In genomic region chr11:109008872-109009271, GRCm38 (mm10) we compare ENCODE assay signal across 28 mouse cellular contexts.
"Had no signal": no experiment of that assay in that cellular context is flagged by ENCODE, and none has a peak within 500 bp of the region (broad histone marks: within the 10 kb centered on the region; RNA-seq: fewer than 3 reads in every experiment).

No protein-coding gene starts in this region.

- H3K4me2 ChIP-seq: embryonic facial prominence, embryonic 12.5 days; embryonic facial prominence, embryonic 13.5 days; embryonic facial prominence, embryonic 15.5 days; forebrain, embryonic 12.5 days; forebrain, embryonic 13.5 days; forebrain, embryonic 15.5 days had no signal

- H3K36me3 ChIP-seq: embryonic facial prominence, embryonic 10.5 days; embryonic facial prominence, embryonic 12.5 days; embryonic facial prominence, embryonic 13.5 days; embryonic facial prominence, embryonic 15.5 days; forebrain, embryonic 10.5 days; forebrain, embryonic 12.5 days; forebrain, embryonic 15.5 days had no signal

- DNase-seq: cerebellum, adult 2 months; cerebellum, adult 8-10 months; cerebellum, adult 9-10 months; cerebellum, adult 9-11 months; cerebellum, postnatal 10 days; cerebellum, postnatal 14 days; cerebellum, postnatal 25 days; cerebellum, postnatal 36 days; embryo, embryonic 11 days; forebrain, postnatal 0 days; gastrocnemius, adult 2 months; gastrocnemius, postnatal 10 days; gastrocnemius, postnatal 14 days; gastrocnemius, postnatal 25 days; gastrocnemius, postnatal 36 days; heart, adult 18-20 months; heart, adult 2 months had no signal

- H3K27me3 ChIP-seq: embryonic facial prominence, embryonic 12.5 days; embryonic facial prominence, embryonic 13.5 days; embryonic facial prominence, embryonic 15.5 days; forebrain, embryonic 12.5 days; forebrain, embryonic 13.5 days; forebrain, embryonic 15.5 days had no signal

- H3K9ac ChIP-seq: embryonic facial prominence, embryonic 12.5 days; embryonic facial prominence, embryonic 13.5 days; embryonic facial prominence, embryonic 15.5 days; forebrain, embryonic 12.5 days; forebrain, embryonic 13.5 days; forebrain, embryonic 15.5 days; forebrain, postnatal 0 days had no signal

- H3K4me1 ChIP-seq: embryonic facial prominence, embryonic 10.5 days; embryonic facial prominence, embryonic 12.5 days; embryonic facial prominence, embryonic 13.5 days; embryonic facial prominence, embryonic 15.5 days; forebrain, embryonic 10.5 days; forebrain, embryonic 12.5 days; forebrain, embryonic 13.5 days; forebrain, embryonic 15.5 days had no signal

- H3K9me3 ChIP-seq: embryonic facial prominence, embryonic 12.5 days; embryonic facial prominence, embryonic 13.5 days; embryonic facial prominence, embryonic 15.5 days; forebrain, embryonic 12.5 days; forebrain, embryonic 13.5 days; forebrain, embryonic 15.5 days had no signal

- H3K27ac ChIP-seq: embryonic facial prominence, embryonic 10.5 days; embryonic facial prominence, embryonic 12.5 days; embryonic facial prominence, embryonic 13.5 days; embryonic facial prominence, embryonic 15.5 days; forebrain, embryonic 10.5 days; forebrain, embryonic 12.5 days; forebrain, embryonic 13.5 days; forebrain, embryonic 15.5 days; gastrocnemius, adult 2 months; heart, adult 2 months had no signal

- H3K4me3 ChIP-seq: embryonic facial prominence, embryonic 10.5 days; embryonic facial prominence, embryonic 12.5 days; embryonic facial prominence, embryonic 13.5 days; embryonic facial prominence, embryonic 15.5 days; erythroblast, embryonic 14.5 days; forebrain, embryonic 10.5 days; forebrain, embryonic 12.5 days; forebrain, embryonic 13.5 days; forebrain, embryonic 15.5 days; gastrocnemius, adult 2 months; heart, adult 2 months had no signal

- ATAC-seq: forebrain, embryonic 13.5 days; forebrain, embryonic 14.5 days; forebrain, embryonic 15.5 days; forebrain, embryonic 16.5 days; forebrain, postnatal 0 days had no signal
